Mouse (Mus musculus) hematopoietic stem cell, adult 5-6 weeks (primary cell): Measurements from ENCODE around the gene Gm21762. TPM values are rescaled to one million over a fixed set of nuclear protein-coding genes. Genes with fewer than 3 reads are reported as not detected.
"Not testable (repeated sequence)": the region's sequence is repeated elsewhere in the genome, so short reads cannot be mapped to it uniquely, and the experiment has no call there.

ENCODE experiments used
- ATAC-seq, 2 experiments: fragments of 125-278 bp in 1 of 2; replicated peaks in 1 of 2; 2 replicates each; pipeline ENCODE4 v1.8.0; 2016 to 2017; ENCODE audit warnings: inconsistent platforms in 2 of 2, mild to moderate bottlenecking in 2 of 2, moderate number of reproducible peaks in 2 of 2, low read depth in 1 of 2, moderate TSS enrichment in 1 of 2; ENCODE audit not compliant: low FRiP score in 2 of 2, poor library complexity in 2 of 2, severe bottlenecking in 2 of 2, insufficient read depth in 1 of 2, low TSS enrichment in 1 of 2
- total RNA-seq: library from RNA; stranded (forward); fragments of 172-1452, 232-1000 nt; gene quantifications from 2 replicates; pipeline ENCODE4 v1.2.3, GENCODE M21; 2017

Gm21762 gene
- 2.6 TPM in 1 of 2 replicates, not detected in the other for total RNA-seq

- not testable (repeated sequence) for ATAC-seq
These were observed at the start of gene Gm21762 for GRCm38 (mm10) chr13:120215847-120216246. TSS of gene Gm21762 (minus strand) at chr13:120215947.

- not testable (repeated sequence) for ATAC-seq
These were observed 47.1 kb upstream of the Gm21762 start, which contains the start of gene AF067061 for GRCm38 (mm10) chr13:120262870-120263269. TSS of gene AF067061 (plus strand) at chr13:120263114.

DNA sequence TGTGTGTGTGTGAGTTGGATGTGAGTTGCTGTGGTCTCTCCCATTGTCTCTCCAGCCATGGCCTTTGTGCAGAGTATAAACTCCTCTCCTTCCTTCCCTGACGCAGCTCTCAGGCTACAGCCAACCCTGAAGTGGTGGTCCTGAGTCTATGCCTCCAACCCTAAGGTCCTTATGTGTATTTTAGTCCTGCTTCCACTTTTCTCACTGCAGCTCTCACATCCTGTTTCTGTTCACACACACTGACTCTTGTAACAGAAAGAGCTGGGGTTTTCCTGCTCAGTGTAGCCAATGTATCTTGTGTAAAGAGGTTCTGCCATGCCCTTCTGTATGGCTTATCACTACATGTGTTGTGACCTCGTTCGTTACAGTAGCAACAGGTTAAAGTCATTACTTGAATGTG, 44.0 kb upstream of the Gm21762 start:
- ATAC-seq, result peak in 1 of 2 experiments; percentile 25; a peak in 1 of 4 replicates

- peak; percentile 45 to 67; a peak in 3 of 4 replicates for ATAC-seq
These were observed 43.3 kb upstream of the Gm21762 start for GRCm38 (mm10) chr13:120258817-120259658.

GRCm38 (mm10) chr13:120251208-120251924, 35.6 kb upstream of the Gm21762 start:
- ATAC-seq, result 0 out of 4 replicates have a peak, but pooled peaks of 1 of the 2 experiments have one; percentile 12

GRCm38 (mm10) chr13:120238811-120239210, 23.1 kb upstream of the Gm21762 start, which contains the start of gene Gm21731:
TSS of gene Gm21731 (plus strand) at chr13:120239111.
- ATAC-seq, result not testable (repeated sequence)

- ATAC-seq, result peak; percentile 62 to 77
These were observed 16.8 kb upstream of the Gm21762 start for GRCm38 (mm10) chr13:120232447-120233049.

DNA sequence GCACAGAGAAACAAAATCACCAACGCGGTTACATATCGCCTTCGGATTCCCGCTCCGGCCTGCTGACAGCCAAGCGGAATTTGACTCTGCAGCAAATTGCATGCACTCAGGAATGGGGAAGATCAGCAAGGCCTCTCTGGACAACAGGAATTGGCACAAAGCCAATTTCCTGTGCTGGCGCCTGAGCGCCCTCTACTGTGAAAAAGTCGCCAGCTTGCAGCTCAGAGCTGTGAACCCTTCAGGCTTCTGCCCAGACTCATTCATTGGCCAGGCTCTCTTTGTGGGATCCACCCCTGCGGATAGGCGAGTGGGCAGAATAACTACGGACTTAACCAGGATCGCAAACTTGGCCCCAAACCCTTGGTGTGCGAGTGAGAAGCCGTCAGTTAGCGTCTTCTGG, 16.1 kb upstream of the Gm21762 start:
- ATAC-seq, result peak; percentile 48 to 69

- peak; percentile 62 to 67 for ATAC-seq
These were observed 7.4 kb upstream of the Gm21762 start for GRCm38 (mm10) chr13:120223012-120223659.

DNA sequence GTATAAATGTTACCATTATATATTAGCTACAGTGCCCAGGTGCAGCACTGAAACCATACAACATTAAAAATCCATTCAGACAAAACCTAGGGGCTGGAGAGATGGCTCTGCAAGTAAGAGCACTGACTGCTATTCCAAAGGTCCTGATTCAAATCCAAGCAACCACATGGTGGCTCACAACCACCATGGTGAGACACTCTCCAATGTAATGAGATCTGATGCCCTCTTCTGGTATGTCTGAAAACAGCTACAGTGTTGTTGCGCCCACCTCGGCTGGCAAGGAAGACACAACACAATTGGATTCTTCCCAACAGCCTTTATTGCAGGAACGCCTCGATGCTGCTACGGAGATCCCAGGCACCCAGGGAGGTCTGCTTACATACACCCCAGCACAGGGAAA, 5.2 kb upstream of the Gm21762 start:
- ATAC-seq, result not testable (repeated sequence)

GRCm38 (mm10) chr13:120196189-120196821, 19.4 kb downstream of the Gm21762 start:
- ATAC-seq, result peak; percentile 73 to 82

DNA sequence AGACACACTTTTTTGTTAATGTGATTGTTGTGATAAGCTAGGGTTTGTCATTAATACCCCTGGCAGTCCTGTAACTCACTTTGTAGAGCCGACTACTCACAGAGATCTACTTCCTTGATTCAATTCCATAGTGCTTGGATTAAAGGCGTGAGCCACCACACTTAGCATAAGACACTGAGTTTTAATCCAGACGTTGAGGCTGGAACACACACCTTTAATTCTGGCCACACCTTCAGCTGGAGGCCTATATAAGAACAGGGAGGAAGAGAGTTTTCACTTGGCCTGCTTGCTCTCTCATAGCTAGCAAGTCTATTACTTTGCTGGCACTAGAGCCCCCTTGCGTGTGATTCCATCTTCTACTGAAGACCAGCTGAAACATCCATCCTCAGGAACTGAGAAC, 43.6 kb downstream of the Gm21762 start, which contains the start of gene Gm21818:
Gm21818 (plus strand) TSS at position 301 of the 400 bp plus-strand sequence.
- not testable (repeated sequence) for ATAC-seq

- peak; percentile 48 to 62 for ATAC-seq
These were observed 47.4 kb downstream of the Gm21762 start for GRCm38 (mm10) chr13:120168301-120168700.
